20 mouse cellular contexts compared by ENCODE assay signal in genomic region chr9:47567873-47568272, GRCm38 (mm10). TPM values are rescaled to one million over a fixed set of nuclear protein-coding genes. Genes with fewer than 3 reads are reported as not detected.
DNase-seq lines count a peak whose midpoint lies in the region; ATAC-seq and TF ChIP-seq lines count a peak whose summit lies in the region.
"Had no signal": no experiment of that assay in that cellular context is flagged by ENCODE, and none has a peak within 500 bp of the region (broad histone marks: within the 10 kb centered on the region; RNA-seq: fewer than 3 reads in every experiment).

No protein-coding gene starts in this region.

- no peak overlapping the region for H3K4me3 ChIP-seq in forebrain, embryonic 13.5 days
- H3K4me3 ChIP-seq in forebrain, postnatal 0 days (ENCODE audit: low read depth, low read length) = no peak overlapping the region
- H3K4me3 ChIP-seq in hindbrain, embryonic 13.5 days = no peak overlapping the region
- no peak overlapping the region for H3K4me3 ChIP-seq in hindbrain, embryonic 14.5 days (replicated peaks; ENCODE audit: low read length)
- H3K4me3 ChIP-seq in lung, adult 2 months (replicated peaks; ENCODE audit: extremely low read depth, low read depth, low read length) = no peak overlapping the region
- H3K4me3 ChIP-seq: embryonic facial prominence, embryonic 12.5 days; embryonic facial prominence, embryonic 15.5 days; heart, adult 2 months; heart, embryonic 10.5 days; hindbrain, embryonic 12.5 days had no signal

- peaks cover 39% of the 10 kb centered on the region for H3K4me1 ChIP-seq in forebrain, embryonic 13.5 days
- peaks cover 3% of the 10 kb centered on the region; the same call in 1 of the 2 replicates for H3K4me1 ChIP-seq in forebrain, postnatal 0 days (ENCODE audit: insufficient read depth)
- H3K4me1 ChIP-seq in hindbrain, embryonic 13.5 days (replicated peaks) = peaks cover 64% of the 10 kb centered on the region
- H3K4me1 ChIP-seq in hindbrain, embryonic 14.5 days (replicated peaks; ENCODE audit: control insufficient read depth, insufficient read depth, low read length) = peaks cover 12% of the 10 kb centered on the region
- peaks cover 4% of the 10 kb centered on the region; the same call in 1 of the 2 replicates for H3K4me1 ChIP-seq in lung, adult 2 months (ENCODE audit: control insufficient read depth, insufficient read depth, low read length)
- H3K4me1 ChIP-seq: embryonic facial prominence, embryonic 15.5 days had no signal

- no peaks in the 10 kb centered on the region for H3K27me3 ChIP-seq in forebrain, embryonic 13.5 days
- H3K27me3 ChIP-seq in forebrain, postnatal 0 days (ENCODE audit: insufficient read depth, low read length) = no peaks in the 10 kb centered on the region
- H3K27me3 ChIP-seq in hindbrain, embryonic 13.5 days = no peaks in the 10 kb centered on the region
- no peaks in the 10 kb centered on the region for H3K27me3 ChIP-seq in hindbrain, embryonic 14.5 days (ENCODE audit: control insufficient read depth, insufficient read depth, low read length)
- H3K27me3 ChIP-seq: hindbrain, embryonic 12.5 days; Patski had no signal

- H3K9me3 ChIP-seq in forebrain, embryonic 13.5 days (replicated peaks) = no peaks in the 10 kb centered on the region
- no peaks in the 10 kb centered on the region for H3K9me3 ChIP-seq in forebrain, postnatal 0 days (ENCODE audit: low read length)
- H3K9me3 ChIP-seq in hindbrain, embryonic 13.5 days = no peaks in the 10 kb centered on the region
- H3K9me3 ChIP-seq in hindbrain, embryonic 14.5 days (ENCODE audit: control insufficient read depth, low read length) = no peaks in the 10 kb centered on the region
- H3K9me3 ChIP-seq: embryonic facial prominence, embryonic 12.5 days; embryonic facial prominence, embryonic 15.5 days; heart, embryonic 10.5 days; hindbrain, embryonic 12.5 days had no signal

- no peak for TF ChIP-seq POLR2A in lung, adult 2 months (IDR thresholded peaks at IDR 0.05; ENCODE audit: borderline replicate concordance, extremely low read depth, low read depth, low read length)

- peak overlapping the region; percentile 6; the same call in 1 of the 2 replicates for H3K27ac ChIP-seq in forebrain, embryonic 13.5 days
- no peak overlapping the region for H3K27ac ChIP-seq in forebrain, postnatal 0 days (ENCODE audit: low read depth, low read length)
- peak overlapping the region; percentile 46; the same call in 1 of the 2 replicates for H3K27ac ChIP-seq in hindbrain, embryonic 13.5 days
- no peak overlapping the region; the same call in 1 of the 2 replicates for H3K27ac ChIP-seq in hindbrain, embryonic 14.5 days
- H3K27ac ChIP-seq: embryonic facial prominence, embryonic 12.5 days; embryonic facial prominence, embryonic 15.5 days; heart, adult 2 months; heart, embryonic 10.5 days; hindbrain, embryonic 12.5 days; hindbrain, postnatal 0 days had no signal

- TF ChIP-seq CTCF in forebrain, postnatal 0 days (IDR thresholded peaks at IDR 0.05; ENCODE audit: low read depth) = no peak
- TF ChIP-seq CTCF in lung, adult 2 months (IDR thresholded peaks at IDR 0.05; ENCODE audit: insufficient read depth, low read length) = no peak

- H3K9ac ChIP-seq in forebrain, embryonic 13.5 days = no peak overlapping the region
- no peak overlapping the region for H3K9ac ChIP-seq in forebrain, postnatal 0 days
- H3K9ac ChIP-seq in hindbrain, embryonic 13.5 days = no peak overlapping the region
- no peak overlapping the region; the same call in 1 of the 2 replicates for H3K9ac ChIP-seq in hindbrain, embryonic 14.5 days
- H3K9ac ChIP-seq: embryonic facial prominence, embryonic 12.5 days; embryonic facial prominence, embryonic 15.5 days; hindbrain, embryonic 12.5 days had no signal

- H3K4me2 ChIP-seq in forebrain, embryonic 13.5 days = no peak overlapping the region
- H3K4me2 ChIP-seq in forebrain, postnatal 0 days (ENCODE audit: low read depth) = no peak overlapping the region
- no peak overlapping the region for H3K4me2 ChIP-seq in hindbrain, embryonic 13.5 days
- no peak overlapping the region for H3K4me2 ChIP-seq in hindbrain, embryonic 14.5 days (replicated peaks)
- H3K4me2 ChIP-seq: embryonic facial prominence, embryonic 12.5 days; embryonic facial prominence, embryonic 15.5 days; hindbrain, embryonic 12.5 days had no signal

- H3K36me3 ChIP-seq in forebrain, embryonic 13.5 days (ENCODE audit: poor library complexity, severe bottlenecking) = no peaks in the 10 kb centered on the region
- no peaks in the 10 kb centered on the region for H3K36me3 ChIP-seq in forebrain, postnatal 0 days (ENCODE audit: insufficient read depth)
- no peaks in the 10 kb centered on the region for H3K36me3 ChIP-seq in hindbrain, embryonic 13.5 days
- H3K36me3 ChIP-seq in hindbrain, embryonic 14.5 days (replicated peaks; ENCODE audit: control insufficient read depth, insufficient read depth) = no peaks in the 10 kb centered on the region
- H3K36me3 ChIP-seq: embryonic facial prominence, embryonic 12.5 days; embryonic facial prominence, embryonic 15.5 days; heart, embryonic 10.5 days; hindbrain, embryonic 12.5 days had no signal

- no peak for ATAC-seq in forebrain, embryonic 13.5 days
- no peak for ATAC-seq in forebrain, postnatal 0 days
- ATAC-seq in hindbrain, embryonic 13.5 days (ENCODE audit: low FRiP score) = no peak
- no peak for ATAC-seq in hindbrain, embryonic 14.5 days (ENCODE audit: low FRiP score)
- ATAC-seq: hindbrain, postnatal 0 days; inflammation-experienced regulatory T-cells, adult 6 months; intestine, embryonic 16.5 days; Patski had no signal

- DNase-seq in forebrain, postnatal 0 days = no peak
- no peak for DNase-seq in hindbrain, embryonic 14.5 days (ENCODE audit: low spot score)
- peak; percentile 42 for DNase-seq in retina, embryonic 14.5 days (ENCODE audit: low spot score)
- DNase-seq in lung, adult 2 months = no peak
- DNase-seq: adrenal gland, postnatal 10 days; adrenal gland, postnatal 36 days; cerebellum, adult 11 months; cerebellum, adult 9-11 months; gastrocnemius, postnatal 25 days; heart, adult 2 months had no signal

- 41% methylated on average over 6 of the region's 6 CpGs for WGBS in forebrain, embryonic 13.5 days
- whole genome bisulfite sequencing in forebrain, postnatal 0 days = 30% methylated on average over 6 of the region's 6 CpGs
- WGBS in hindbrain, embryonic 13.5 days = 48% methylated on average over 6 of the region's 6 CpGs
- 53% methylated on average over 6 of the region's 6 CpGs for WGBS in hindbrain, embryonic 14.5 days
- 78% methylated on average over 6 of the region's 6 CpGs for WGBS in lung, adult 2 months

RNA-seq across cellular contexts. Expression of gene Cadm1, which starts 37.9 kb away (rescaled TPM):
- polyA plus RNA-seq in forebrain, embryonic 13.5 days (2015; fragmentation: Nextera tagmentation; extraction: Ambion mirVana) = 140 TPM in 2 replicates
- total RNA-seq in forebrain, postnatal 0 days (2014; rRNA removed) = 223 and 289 TPM in 2 replicates
- 272 and 381 TPM in 2 replicates for polyA plus RNA-seq in forebrain, postnatal 0 days (2015; fragmentation: Nextera tagmentation; extraction: Ambion mirVana)
- 166 and 180 TPM in 2 replicates for polyA plus RNA-seq in hindbrain, embryonic 13.5 days (2015; fragmentation: Nextera tagmentation; extraction: Ambion mirVana)
- polyA plus RNA-seq in hindbrain, embryonic 14.5 days (2014; fragmentation: Nextera tagmentation; extraction: Ambion mirVana) = 180 and 202 TPM in 2 replicates
- polyA plus RNA-seq in lung, adult 2 months (2012; rRNA removed) = 95.9 and 101 TPM in 2 replicates

Comparison
In these comparisons a context has a peak if more than half of its experiments do, and no peak if none do; other contexts are left out.
1. H3K27ac ChIP-seq: peak in forebrain, embryonic 13.5 days (single experiment) and hindbrain, embryonic 13.5 days (single experiment); none in forebrain, postnatal 0 days (single experiment) and hindbrain, embryonic 14.5 days (single experiment).